Mouse (Mus musculus): ENCODE measurements at regions not wholly inside any gene's neighbourhood (a gene's known extent, or its start where the extent isn't known, plus 50 kb on each side); places are given as distances from the start of the nearest gene placed in this dataset.

DNA sequence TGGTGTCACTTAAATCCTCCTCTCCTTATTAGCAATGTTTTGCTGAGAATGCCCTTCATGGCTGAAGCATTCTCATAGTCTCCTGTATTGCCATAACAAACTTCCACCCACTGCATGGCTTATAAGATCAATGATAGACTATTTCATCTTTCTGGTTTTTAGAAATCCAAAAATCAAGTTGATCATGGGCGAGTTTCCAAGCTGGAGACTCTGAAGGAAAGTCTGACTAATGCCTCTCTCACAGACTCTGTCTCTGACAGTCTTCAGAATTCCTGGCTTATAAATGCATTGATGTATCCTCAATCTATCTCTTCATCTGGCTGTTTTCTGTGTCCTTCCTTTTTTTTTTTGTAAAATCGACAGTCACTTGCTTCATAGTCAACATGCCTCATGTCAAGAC lies 260.8 kb upstream of the Large1 start:
- TF ChIP-seq CTCF (IDR thresholded peaks at IDR 0.05; ENCODE audit: extremely low read depth, insufficient read depth, insufficient read length, insufficient replicate concordance) (no peak), POLR2A (IDR thresholded peaks at IDR 0.05; ENCODE audit: low read depth, low read length) (no peak)

Data from spleen, adult 2 months (tissue).